Mouse (Mus musculus) embryonic fibroblast, embryonic 13.5 days (primary cell): ENCODE measurements around the gene Plcl2. TPM values are rescaled to one million over a fixed set of nuclear protein-coding genes. Genes with fewer than 3 reads are reported as not detected.
"Not testable (repeated sequence)": the region's sequence is repeated elsewhere in the genome, so short reads cannot be mapped to it uniquely, and the experiment has no call there.

Source experiments
- H3K27ac ChIP-seq: 2 replicates; pipeline ENCODE4 v1.5.1; 2012; ENCODE audit warnings: low read length, control low read depth, inconsistent platforms; ENCODE audit not compliant: insufficient read depth
- H3K4me1 ChIP-seq: 2 replicates; pipeline ENCODE4 v1.6.1; 2011; ENCODE audit warnings: low read length; ENCODE audit not compliant: control insufficient read depth, insufficient read depth
- H3K4me3 ChIP-seq: 2 replicates; pipeline ENCODE4 v1.5.1; 2011; ENCODE audit warnings: mild to moderate bottlenecking, control low read depth, low read length; ENCODE audit not compliant: insufficient read depth
- CTCF ChIP-seq: IDR thresholded peaks from 2 replicates; pipeline ENCODE4 v1.5.1; 2011; ENCODE audit warnings: mild to moderate bottlenecking, control low read depth, low read length, moderate library complexity, borderline replicate concordance; ENCODE audit not compliant: insufficient read depth
- POLR2A ChIP-seq: IDR thresholded peaks from 2 replicates; pipeline ENCODE4 v1.6.1; 2011; ENCODE audit warnings: low read depth, mild to moderate bottlenecking, control low read depth, low read length, moderate library complexity
- polyA plus RNA-seq: library from polyadenylated mRNA; stranded (reverse); fragments of >200 nt; gene quantifications from 2 replicates; pipeline ENCODE4 v1.2.4, GENCODE M21; 2011; ENCODE audit warnings: low read depth; ENCODE audit not compliant: missing spikeins, insufficient read length

The Plcl2 gene
- polyA plus RNA-seq, 1 experiment = 3.5 TPM

- TF ChIP-seq CTCF (no peak), POLR2A (no peak)
- no peaks in the 10 kb centered on the region for H3K4me1 ChIP-seq
- no peak overlapping the region for H3K4me3 ChIP-seq
- no peak overlapping the region for H3K27ac ChIP-seq
Observed at GRCm38 (mm10) chr17:50625584-50625983, 116.4 kb downstream of the Plcl2 start.

- no peak overlapping the region for H3K4me3 ChIP-seq
- TF ChIP-seq POLR2A (no peak), CTCF (no peak)
- no peaks in the 10 kb centered on the region for H3K4me1 ChIP-seq
- no peak overlapping the region for H3K27ac ChIP-seq
Observed at GRCm38 (mm10) chr17:50627658-50628057, 118.5 kb downstream of the Plcl2 start.

DNA sequence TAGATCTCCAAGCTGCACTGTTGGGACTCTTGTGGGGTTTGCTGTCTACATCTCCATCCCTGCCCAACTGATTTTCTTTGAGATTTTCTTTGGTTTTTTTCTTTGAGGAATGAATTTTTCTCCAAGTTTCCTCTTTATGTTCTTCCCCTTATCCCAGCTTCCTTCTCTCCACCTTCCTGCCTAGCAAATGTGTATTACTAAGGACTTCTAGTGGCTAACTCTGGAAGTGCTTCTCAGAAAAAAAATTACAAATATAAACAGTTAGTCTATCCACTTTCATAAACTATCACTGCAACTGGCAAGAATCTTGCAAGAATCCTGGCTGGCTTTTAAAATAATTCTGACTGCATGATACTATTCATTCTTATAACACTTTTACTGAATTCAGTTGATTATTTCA is 119.5 kb downstream of the Plcl2 start:
- Histone ChIP-seq H3K27ac (no peak overlapping the region), H3K4me1 (no peaks in the 10 kb centered on the region), H3K4me3 (no peak overlapping the region)
- TF ChIP-seq POLR2A (no peak), CTCF (no peak)

- H3K27ac ChIP-seq, H3K4me1 ChIP-seq, H3K4me3 ChIP-seq: not testable (repeated sequence)
Observed at GRCm38 (mm10) chr17:50630992-50631391, 121.8 kb downstream of the Plcl2 start.

- H3K27ac ChIP-seq = no peak overlapping the region
- no peak for TF ChIP-seq CTCF
- no peak for TF ChIP-seq POLR2A
Observed at GRCm38 (mm10) chr17:50634008-50634871, 125.0 kb downstream of the Plcl2 start.

GRCm38 (mm10) chr17:50635961-50636585 is 126.9 kb downstream of the Plcl2 start:
- H3K4me1 ChIP-seq = peaks cover 5% of the 10 kb centered on the region; the same call in 1 of the 2 replicates

More at GRCm38 (mm10) chr17:50634008-50634871, 125.0 kb downstream of the Plcl2 start:
- Histone ChIP-seq H3K4me1 (peaks cover 5% of the 10 kb centered on the region; the same call in 1 of the 2 replicates), H3K4me3 (no peak overlapping the region)

DNA sequence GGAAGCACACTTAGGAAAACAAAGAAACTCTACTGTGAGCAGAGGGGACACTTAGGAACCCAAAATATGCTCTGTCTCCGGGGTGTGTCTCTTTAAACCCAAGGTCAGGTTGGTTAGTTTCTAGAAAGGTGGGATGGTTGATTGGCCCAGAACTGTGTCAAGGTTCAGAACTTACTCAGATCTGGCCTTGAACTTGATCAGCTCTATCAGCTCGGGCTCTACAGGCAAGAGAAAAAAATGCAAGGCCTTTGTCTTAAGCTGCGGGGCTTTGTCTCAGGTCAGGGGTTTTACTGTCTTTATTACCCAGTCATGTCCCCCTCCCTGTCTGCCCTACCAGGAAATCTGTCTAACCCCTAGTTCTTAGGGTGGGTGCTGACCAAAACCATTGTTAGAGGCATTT is 129.6 kb downstream of the Plcl2 start:
- H3K27ac ChIP-seq = no peak overlapping the region
- no peak for TF ChIP-seq CTCF
- no peak for TF ChIP-seq POLR2A
- peaks cover 5% of the 10 kb centered on the region; the same call in 1 of the 2 replicates for H3K4me1 ChIP-seq
- H3K4me3 ChIP-seq = no peak overlapping the region

More at GRCm38 (mm10) chr17:50635961-50636585, 126.9 kb downstream of the Plcl2 start:
- Histone ChIP-seq H3K4me3 (no peak overlapping the region), H3K27ac (no peak overlapping the region)
- TF ChIP-seq CTCF (no peak), POLR2A (no peak)

DNA sequence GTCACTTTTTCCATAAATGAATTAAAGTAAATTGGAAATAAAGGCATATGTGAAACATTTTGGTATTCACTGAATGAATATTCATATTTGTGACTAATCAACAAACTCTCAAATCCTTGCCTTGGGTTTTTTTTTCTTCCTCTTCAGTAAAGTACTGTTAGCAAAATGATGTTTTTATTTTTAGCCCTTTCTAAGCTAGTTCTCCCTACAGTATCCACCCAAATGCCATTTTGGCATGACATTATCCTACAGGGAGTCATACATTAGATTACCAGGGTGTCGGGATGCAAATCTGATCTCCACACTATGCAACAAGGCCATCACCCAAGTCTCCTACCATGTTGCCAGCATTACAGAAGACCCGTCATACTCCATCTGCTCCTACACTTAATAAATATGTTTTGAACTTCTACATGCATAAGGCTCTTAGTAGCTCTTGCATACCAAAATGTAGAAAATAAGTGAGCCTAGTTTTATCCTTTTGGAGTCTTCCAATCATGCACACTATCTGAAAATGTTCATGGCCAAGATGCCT is 131.9 kb downstream of the Plcl2 start:
- no peak overlapping the region for H3K4me3 ChIP-seq
- no peak overlapping the region for H3K27ac ChIP-seq
- TF ChIP-seq POLR2A (no peak), CTCF (no peak)
- no peaks in the 10 kb centered on the region for H3K4me1 ChIP-seq

DNA sequence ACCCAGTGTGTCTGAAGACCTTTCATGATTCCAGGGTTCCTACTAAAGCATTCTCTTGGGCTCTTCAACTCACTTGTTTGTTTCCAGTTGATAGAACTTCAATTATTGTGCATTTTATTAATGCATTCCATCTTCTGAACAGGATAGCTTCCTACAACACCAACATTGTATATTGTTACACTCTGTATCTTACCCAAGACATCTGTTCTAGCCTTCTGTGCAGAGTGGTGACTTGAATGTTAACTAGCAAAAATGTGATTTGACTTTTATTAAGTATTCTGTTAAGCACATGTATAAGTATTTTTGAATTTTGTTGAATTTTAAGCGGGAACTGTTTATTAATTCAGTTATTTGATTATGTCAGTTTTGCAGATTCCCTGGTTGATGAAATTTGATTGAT is 132.7 kb downstream of the Plcl2 start:
- no peak overlapping the region for H3K4me3 ChIP-seq
- TF ChIP-seq POLR2A (no peak), CTCF (no peak)
- no peak overlapping the region for H3K27ac ChIP-seq
- H3K4me1 ChIP-seq = no peaks in the 10 kb centered on the region

GRCm38 (mm10) chr17:50643356-50643755 is 134.2 kb downstream of the Plcl2 start:
- Histone ChIP-seq H3K4me1 (no peaks in the 10 kb centered on the region), H3K4me3 (no peak overlapping the region), H3K27ac (no peak overlapping the region)
- TF ChIP-seq POLR2A (no peak), CTCF (no peak)
